Mouse (Mus musculus): ENCODE data around the gene Smarcb1. TPM values are rescaled to one million over a fixed set of nuclear protein-coding genes. Genes with fewer than 3 reads are reported as not detected.

Smarcb1 gene
- polyA plus RNA-seq, 1 experiment from 2014 or later = 285 TPM

GRCm38 (mm10) chr10:75924324-75924723, 2.9 kb upstream of the Smarcb1 start:
- Histone ChIP-seq H3K36me3 (peaks cover 56% of the 10 kb centered on the region), H3K4me3 (no peak overlapping the region), H3K27me3 (ENCODE audit: low read depth, poor library complexity, severe bottlenecking) (peaks cover 11% of the 10 kb centered on the region), H3K9me3 (replicated peaks) (no peaks in the 10 kb centered on the region), H3K4me1 (peaks cover 24% of the 10 kb centered on the region), H3K27ac (no peak overlapping the region)
- no peak for DNase-seq (ENCODE audit: low spot score)
- WGBS = 63% methylated on average over 2 of the region's 2 CpGs

- Histone ChIP-seq H3K36me3 (peaks cover 64% of the 10 kb centered on the region), H3K4me1 (peaks cover 39% of the 10 kb centered on the region), H3K27me3 (ENCODE audit: low read depth, poor library complexity, severe bottlenecking) (no peaks in the 10 kb centered on the region), H3K4me3 (peak overlapping the region; percentile 96), H3K9me3 (replicated peaks) (no peaks in the 10 kb centered on the region), H3K27ac (peak overlapping the region; percentile 99)
- no peak for DNase-seq (ENCODE audit: low spot score)
- 6% methylated on average over 22 of the region's 22 CpGs for WGBS
Observed at GRCm38 (mm10) chr10:75921726-75922560, 526 bp upstream of the Smarcb1 start.

GRCm38 (mm10) chr10:75919026-75919425, 2.4 kb downstream of the Smarcb1 start:
- H3K4me1 ChIP-seq = peaks cover 51% of the 10 kb centered on the region
- WGBS = 89% methylated on average over 5 of the region's 5 CpGs
- no peaks in the 10 kb centered on the region for H3K9me3 ChIP-seq (replicated peaks)
- H3K36me3 ChIP-seq = peaks cover 65% of the 10 kb centered on the region
- no peak overlapping the region for H3K4me3 ChIP-seq
- H3K27ac ChIP-seq = no peak overlapping the region
- no peak for DNase-seq (ENCODE audit: low spot score)
- H3K27me3 ChIP-seq (ENCODE audit: low read depth, poor library complexity, severe bottlenecking) = no peaks in the 10 kb centered on the region

- peak; percentile 51 for DNase-seq (ENCODE audit: low spot score)
- Histone ChIP-seq H3K4me3 (no peak overlapping the region), H3K36me3 (peaks cover 75% of the 10 kb centered on the region), H3K9me3 (replicated peaks) (no peaks in the 10 kb centered on the region), H3K4me1 (peaks cover 41% of the 10 kb centered on the region), H3K27me3 (ENCODE audit: low read depth, poor library complexity, severe bottlenecking) (no peaks in the 10 kb centered on the region), H3K27ac (no peak overlapping the region)
- WGBS = 48% methylated on average over 8 of the region's 8 CpGs
Observed at GRCm38 (mm10) chr10:75916840-75917239, 4.6 kb downstream of the Smarcb1 start.

GRCm38 (mm10) chr10:75915557-75915956, 5.9 kb downstream of the Smarcb1 start:
- Histone ChIP-seq H3K27ac (no peak overlapping the region), H3K4me3 (no peak overlapping the region), H3K4me1 (peaks cover 38% of the 10 kb centered on the region), H3K36me3 (peaks cover 88% of the 10 kb centered on the region), H3K9me3 (replicated peaks) (no peaks in the 10 kb centered on the region), H3K27me3 (ENCODE audit: low read depth, poor library complexity, severe bottlenecking) (no peaks in the 10 kb centered on the region)
- DNase-seq (ENCODE audit: low spot score) = no peak
- WGBS = 73% methylated on average over 7 of the region's 7 CpGs

- H3K36me3 ChIP-seq = peaks cover 94% of the 10 kb centered on the region
- H3K4me3 ChIP-seq = no peak overlapping the region
- WGBS = 74% methylated on average over 6 of the region's 6 CpGs
- H3K9me3 ChIP-seq (replicated peaks) = no peaks in the 10 kb centered on the region
- DNase-seq (ENCODE audit: low spot score) = no peak
- H3K27ac ChIP-seq = no peak overlapping the region
- H3K27me3 ChIP-seq (ENCODE audit: low read depth, poor library complexity, severe bottlenecking) = no peaks in the 10 kb centered on the region
- peaks cover 21% of the 10 kb centered on the region for H3K4me1 ChIP-seq
Observed at GRCm38 (mm10) chr10:75913013-75913589, 8.3 kb downstream of the Smarcb1 start.

- WGBS = 90% methylated on average over 2 of the region's 2 CpGs
- Histone ChIP-seq H3K27me3 (ENCODE audit: low read depth, poor library complexity, severe bottlenecking) (no peaks in the 10 kb centered on the region), H3K4me3 (no peak overlapping the region), H3K36me3 (peaks cover 95% of the 10 kb centered on the region), H3K27ac (no peak overlapping the region), H3K4me1 (no peaks in the 10 kb centered on the region), H3K9me3 (replicated peaks) (no peaks in the 10 kb centered on the region)
- DNase-seq (ENCODE audit: low spot score) = no peak
Observed at GRCm38 (mm10) chr10:75910698-75911097, 10.7 kb downstream of the Smarcb1 start.

GRCm38 (mm10) chr10:75906882-75907281, 14.5 kb downstream of the Smarcb1 start:
- H3K36me3 ChIP-seq = peaks cover 98% of the 10 kb centered on the region

GRCm38 (mm10) chr10:75904391-75904790, 17.0 kb downstream of the Smarcb1 start:
- H3K4me1 ChIP-seq = no peaks in the 10 kb centered on the region
- H3K9me3 ChIP-seq (replicated peaks) = no peaks in the 10 kb centered on the region
- H3K27me3 ChIP-seq (ENCODE audit: low read depth, poor library complexity, severe bottlenecking) = no peaks in the 10 kb centered on the region
- H3K36me3 ChIP-seq = peaks cover 97% of the 10 kb centered on the region
- no peak for DNase-seq (ENCODE audit: low spot score)
- 94% methylated on average over 5 of the region's 5 CpGs for WGBS
- H3K27ac ChIP-seq = no peak overlapping the region
- no peak overlapping the region for H3K4me3 ChIP-seq

More at GRCm38 (mm10) chr10:75906882-75907281, 14.5 kb downstream of the Smarcb1 start:
- H3K4me1 ChIP-seq = no peaks in the 10 kb centered on the region
- H3K27ac ChIP-seq = no peak overlapping the region
- H3K9me3 ChIP-seq (replicated peaks) = no peaks in the 10 kb centered on the region
- DNase-seq (ENCODE audit: low spot score) = no peak
- 94% methylated on average over 4 of the region's 4 CpGs for WGBS
- no peak overlapping the region for H3K4me3 ChIP-seq
- H3K27me3 ChIP-seq (ENCODE audit: low read depth, poor library complexity, severe bottlenecking) = no peaks in the 10 kb centered on the region

GRCm38 (mm10) chr10:75898846-75899245, 22.6 kb downstream of the Smarcb1 start:
- no peak for DNase-seq (ENCODE audit: low spot score)
- Histone ChIP-seq H3K9me3 (replicated peaks) (no peaks in the 10 kb centered on the region), H3K27ac (no peak overlapping the region), H3K4me1 (peaks cover 9% of the 10 kb centered on the region), H3K4me3 (no peak overlapping the region), H3K36me3 (peaks cover 98% of the 10 kb centered on the region), H3K27me3 (ENCODE audit: low read depth, poor library complexity, severe bottlenecking) (no peaks in the 10 kb centered on the region)
- WGBS = 81% methylated on average over 3 of the region's 3 CpGs

GRCm38 (mm10) chr10:75898039-75898564, 23.3 kb downstream of the Smarcb1 start:
- Histone ChIP-seq H3K4me1 (peaks cover 16% of the 10 kb centered on the region), H3K27me3 (ENCODE audit: low read depth, poor library complexity, severe bottlenecking) (no peaks in the 10 kb centered on the region), H3K27ac (no peak overlapping the region), H3K36me3 (peaks cover 95% of the 10 kb centered on the region), H3K9me3 (replicated peaks) (no peaks in the 10 kb centered on the region), H3K4me3 (no peak overlapping the region)
- no peak for DNase-seq (ENCODE audit: low spot score)
- WGBS = 81% methylated on average over 6 of the region's 6 CpGs

- 51% methylated on average over 6 of the region's 6 CpGs for WGBS
- H3K36me3 ChIP-seq = peaks cover 87% of the 10 kb centered on the region
- H3K9me3 ChIP-seq (replicated peaks) = no peaks in the 10 kb centered on the region
- no peaks in the 10 kb centered on the region for H3K27me3 ChIP-seq (ENCODE audit: low read depth, poor library complexity, severe bottlenecking)
- no peak overlapping the region for H3K27ac ChIP-seq
- H3K4me1 ChIP-seq = peaks cover 20% of the 10 kb centered on the region
- H3K4me3 ChIP-seq = no peak overlapping the region
- DNase-seq (ENCODE audit: low spot score) = peak; percentile 83
Observed at GRCm38 (mm10) chr10:75897373-75897772, 24.0 kb downstream of the Smarcb1 start.

- DNase-seq (ENCODE audit: low spot score) = no peak
- Histone ChIP-seq H3K27ac (no peak overlapping the region), H3K9me3 (replicated peaks) (no peaks in the 10 kb centered on the region), H3K4me3 (no peak overlapping the region), H3K36me3 (peaks cover 76% of the 10 kb centered on the region), H3K4me1 (peaks cover 20% of the 10 kb centered on the region), H3K27me3 (ENCODE audit: low read depth, poor library complexity, severe bottlenecking) (no peaks in the 10 kb centered on the region)
- 100% methylated on average over 1 of the region's 1 CpGs for WGBS
Observed at GRCm38 (mm10) chr10:75896208-75896607, 25.2 kb downstream of the Smarcb1 start.
